Mouse (Mus musculus) ES-E14 (cell line): ENCODE data around the gene Spg7. TPM values are rescaled to one million over a fixed set of nuclear protein-coding genes. Genes with fewer than 3 reads are reported as not detected.

Source experiments
- DNase-seq: peaks from one replicate; pipeline ENCODE4 v3.0.0-alpha.2; 2013; ENCODE audit warnings: low read depth, low spot score
- H3K27ac ChIP-seq: 2 replicates; pipeline ENCODE4 v1.5.1; 2012; ENCODE audit warnings: low read depth, mild to moderate bottlenecking, low read length, moderate library complexity, mixed read lengths; ENCODE audit not compliant: poor library complexity, insufficient read depth, severe bottlenecking
- H3K36me3 ChIP-seq: 2 replicates; pipeline ENCODE4 v1.6.1; 2012; ENCODE audit warnings: mild to moderate bottlenecking, low read length, moderate library complexity, mixed read lengths; ENCODE audit not compliant: control insufficient read depth, poor library complexity, insufficient read depth, severe bottlenecking
- H3K4me1 ChIP-seq, 2 experiments: fragments of 150-350 bp in 1 of 2; sonication (generic) in 1 of 2; 2 replicates each; pipeline ENCODE4 v1.6.1; 2012; ENCODE audit warnings: low read length in 2 of 2, mild to moderate bottlenecking in 1 of 2, mixed read lengths in 1 of 2; ENCODE audit not compliant: control insufficient read depth in 2 of 2, insufficient read depth in 2 of 2, poor library complexity in 1 of 2
- H3K4me3 ChIP-seq, 2 experiments: fragments of 150-350 bp in 1 of 2; sonication (generic) in 1 of 2; 2 replicates each; pipeline ENCODE4 v1.5.1; 2012; ENCODE audit warnings: low read length in 2 of 2, low read depth in 1 of 2, mild to moderate bottlenecking in 1 of 2, mixed read lengths in 1 of 2; ENCODE audit not compliant: insufficient read depth in 1 of 2, poor library complexity in 1 of 2, severe bottlenecking in 1 of 2
- H3K9ac ChIP-seq: 2 replicates; pipeline ENCODE4 v1.6.1; 2012; ENCODE audit warnings: low read depth, mild to moderate bottlenecking, low read length, mixed read lengths; ENCODE audit not compliant: poor library complexity, insufficient read depth, severe bottlenecking
- H3K9me3 ChIP-seq: fragments of 150-350 bp; sonication (generic); 2 replicates; pipeline ENCODE4 v1.6.1; 2012; ENCODE audit warnings: low read depth, mild to moderate bottlenecking, low read length; ENCODE audit not compliant: control insufficient read depth, insufficient read depth
- CHD2 ChIP-seq: IDR thresholded peaks from 2 replicates; pipeline ENCODE4 v1.6.1; 2014; ENCODE audit warnings: mild to moderate bottlenecking, low read depth, low read length, inconsistent platforms
- HCFC1 ChIP-seq: IDR thresholded peaks from 2 replicates; pipeline ENCODE4 v1.6.1; 2012; ENCODE audit warnings: low read length, inconsistent platforms, borderline replicate concordance; ENCODE audit not compliant: insufficient read depth
- MAFK ChIP-seq: IDR thresholded peaks from 2 replicates; pipeline ENCODE4 v1.6.1; 2014; ENCODE audit warnings: mild to moderate bottlenecking, low read depth, low read length, inconsistent platforms; ENCODE audit not compliant: insufficient read depth
- ZC3H11A ChIP-seq: IDR thresholded peaks from 2 replicates; pipeline ENCODE4 v1.6.1; 2012; ENCODE audit warnings: low read depth, mild to moderate bottlenecking, inconsistent platforms, low read length, borderline replicate concordance
- ZNF384 ChIP-seq: IDR thresholded peaks from 2 replicates; pipeline ENCODE4 v1.6.1; 2012; ENCODE audit warnings: low read depth, low read length, inconsistent platforms
- in situ Hi-C, 2 experiments: fragments of 600-800 bp; cut with MboI; formaldehyde crosslinking; loops; one replicate each; pipeline ENCODE4 v1.15.1; 2025; ENCODE audit warnings: low sequenced_read_pairs in 2 of 2, inconsistent platforms in 1 of 2; ENCODE audit not compliant: unreplicated experiment in 2 of 2
- total RNA-seq: library from RNA; depleted of rRNA; stranded (reverse); fragments of 300-350 nt; gene quantifications from 2 replicates; pipeline ENCODE4 v1.2.3, GENCODE M21; 2012

The Spg7 gene
- total RNA-seq, 1 experiment = 106 TPM

DNA sequence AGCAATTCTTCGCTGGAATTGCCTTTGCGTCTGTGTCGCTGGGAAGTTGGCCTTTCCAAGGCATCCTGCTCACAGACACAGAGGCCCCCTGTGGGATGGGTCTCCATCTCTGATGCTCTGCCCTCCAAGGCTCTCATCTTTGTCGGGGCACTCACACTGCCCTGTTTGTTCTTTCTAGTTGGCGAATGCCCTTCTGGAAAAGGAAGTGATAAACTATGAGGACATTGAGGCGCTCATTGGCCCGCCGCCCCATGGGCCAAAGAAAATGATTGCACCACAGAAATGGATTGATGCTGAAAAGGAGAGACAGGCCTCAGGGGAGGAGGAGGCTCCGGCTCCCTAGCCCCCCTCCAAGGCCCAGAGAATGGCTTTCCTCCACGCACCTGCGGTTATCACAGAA lies 34.5 kb downstream of the Spg7 start:
- Histone ChIP-seq H3K9me3 (no peaks in the 10 kb centered on the region), H3K9ac (no peak overlapping the region), H3K36me3 (peaks cover 19% of the 10 kb centered on the region; the same call in 1 of the 2 replicates), H3K4me1 (peaks cover 0 to 6% of the 10 kb centered on the region in 2 experiments; a peak in 2 of 4 replicates), H3K27ac (no peak overlapping the region), H3K4me3 (no peak overlapping the region)
- no peak for DNase-seq
- TF ChIP-seq MAFK (no peak), CHD2 (no peak), ZC3H11A (no peak), HCFC1 (no peak), ZNF384 (no peak)
- in situ Hi-C loops = no loop called here

- Histone ChIP-seq H3K4me1 (peaks cover 0 to 6% of the 10 kb centered on the region in 2 experiments; a peak in 2 of 4 replicates), H3K9me3 (no peaks in the 10 kb centered on the region), H3K36me3 (peaks cover 24% of the 10 kb centered on the region), H3K9ac (peak overlapping the region; percentile 26; the same call in 1 of the 2 replicates), H3K4me3 (no peak overlapping the region), H3K27ac (peak overlapping the region; percentile 17; the same call in 1 of the 2 replicates)
- in situ Hi-C loops = no loop called here
- no peak for TF ChIP-seq ZNF384
- TF ChIP-seq HCFC1 = no peak
- no peak for TF ChIP-seq ZC3H11A
- no peak for TF ChIP-seq CHD2
- TF ChIP-seq MAFK = no peak
- no peak for DNase-seq
These were observed 35.2 kb downstream of the Spg7 start for GRCm38 (mm10) chr8:123097786-123098584.

- Histone ChIP-seq H3K9ac (peak overlapping the region; percentile 35; the same call in 1 of the 2 replicates), H3K4me3 (peak overlapping the region in 1 of 2 experiments; percentile 38; a peak in 2 of 4 replicates), H3K27ac (peak overlapping the region; percentile 80; the same call in 1 of the 2 replicates), H3K9me3 (no peaks in the 10 kb centered on the region), H3K4me1 (peaks cover 0 to 6% of the 10 kb centered on the region in 2 experiments; a peak in 2 of 4 replicates), H3K36me3 (peaks cover 30% of the 10 kb centered on the region)
- in situ Hi-C loops = no loop called here
- no peak for DNase-seq
- TF ChIP-seq HCFC1 = no peak
- peak; percentile 65 for TF ChIP-seq ZNF384
These were observed 37.5 kb downstream of the Spg7 start for GRCm38 (mm10) chr8:123100288-123100687.

DNA sequence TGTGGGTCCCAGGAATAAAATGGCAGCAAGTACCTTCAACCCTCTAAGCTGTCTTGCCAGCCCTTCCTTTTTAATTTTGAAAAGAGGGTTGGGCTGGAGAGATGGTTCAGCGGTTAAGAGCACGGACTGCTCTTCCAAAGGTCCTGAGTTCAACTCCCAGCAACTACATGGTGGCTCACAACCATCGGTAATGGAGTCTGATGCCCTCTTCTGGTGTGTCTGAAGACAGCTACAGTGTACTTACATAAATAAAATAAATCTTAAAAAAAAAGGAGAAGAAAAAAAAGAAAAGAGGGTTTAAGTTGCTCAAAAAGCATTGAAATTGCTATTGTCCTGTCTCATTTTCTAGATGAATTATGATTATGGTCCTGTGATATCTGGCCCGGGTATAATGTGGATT lies 38.5 kb downstream of the Spg7 start:
- TF ChIP-seq MAFK (no peak), HCFC1 (no peak), ZNF384 (no peak), ZC3H11A (no peak), CHD2 (no peak)
- peak overlapping the region; percentile 80; the same call in 1 of the 2 replicates for H3K27ac ChIP-seq
- H3K4me1 ChIP-seq = peaks cover 0 to 6% of the 10 kb centered on the region in 2 experiments; a peak in 2 of 4 replicates
- H3K9ac ChIP-seq = peak overlapping the region; percentile 81; the same call in 1 of the 2 replicates
- H3K9me3 ChIP-seq = no peaks in the 10 kb centered on the region
- no peak for DNase-seq
- peak overlapping the region; percentile 67 to 90; a peak in 3 of 4 replicates for H3K4me3 ChIP-seq
- H3K36me3 ChIP-seq = peaks cover 32% of the 10 kb centered on the region
- in situ Hi-C loops = no loop called here
